Mouse (Mus musculus) adrenal gland, adult 2 months (tissue): ENCODE data around the gene Trim27. TPM values are rescaled to one million over a fixed set of nuclear protein-coding genes. Genes with fewer than 3 reads are reported as not detected.

Experiments
- DNase-seq: peaks from one replicate; pipeline ENCODE4 v3.0.0; 2021
- polyA plus RNA-seq: library from polyadenylated mRNA; depleted of rRNA; stranded (reverse); fragments of >200 nt; gene quantifications from 2 replicates; pipeline ENCODE4 v1.2.3, GENCODE M21; 2012
- total RNA-seq, 2 experiments: library from RNA; stranded (reverse); gene quantifications; 2 replicates each; pipeline ENCODE4 v1.2.3; 2021

Gene Trim27
- total and polyA plus RNA-seq, 3 experiments = 47.9 to 180 (median 52.0) TPM

- DNase-seq = peak; percentile 78
Observed at GRCm38 (mm10) chr13:21172241-21173027, 6.8 kb upstream of the Trim27 start.

DNA sequence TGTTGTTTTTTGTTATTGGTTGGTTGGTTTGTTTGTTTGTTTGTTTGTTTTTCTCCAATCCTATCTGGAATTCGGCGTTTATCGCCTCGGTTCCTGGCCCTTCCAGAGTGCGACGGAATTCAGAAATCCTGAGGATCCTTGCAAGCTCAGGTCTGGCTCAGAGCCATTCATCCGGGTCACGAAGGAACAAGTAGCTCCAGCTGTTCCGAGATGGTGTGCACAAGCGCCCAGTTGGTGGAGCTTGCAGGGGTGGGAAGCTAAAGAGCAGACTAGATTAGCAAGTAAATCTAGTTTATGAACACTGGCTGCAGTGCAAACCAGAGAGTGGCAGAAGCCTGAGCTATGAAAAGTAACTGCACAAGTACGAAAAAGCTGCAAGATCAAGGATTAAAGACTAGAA is 6.2 kb upstream of the Trim27 start:
- peak; percentile 89 for DNase-seq

GRCm38 (mm10) chr13:21176733-21177132 is 2.5 kb upstream of the Trim27 start:
- no peak for DNase-seq

- no peak for DNase-seq
Observed at GRCm38 (mm10) chr13:21177657-21178056, 1.6 kb upstream of the Trim27 start.

- DNase-seq = no peak
Observed at GRCm38 (mm10) chr13:21178364-21178763, 881 bp upstream of the Trim27 start.

- DNase-seq = peak; percentile 95
Observed at GRCm38 (mm10) chr13:21179724-21180550, 692 bp downstream of the Trim27 start.

DNA sequence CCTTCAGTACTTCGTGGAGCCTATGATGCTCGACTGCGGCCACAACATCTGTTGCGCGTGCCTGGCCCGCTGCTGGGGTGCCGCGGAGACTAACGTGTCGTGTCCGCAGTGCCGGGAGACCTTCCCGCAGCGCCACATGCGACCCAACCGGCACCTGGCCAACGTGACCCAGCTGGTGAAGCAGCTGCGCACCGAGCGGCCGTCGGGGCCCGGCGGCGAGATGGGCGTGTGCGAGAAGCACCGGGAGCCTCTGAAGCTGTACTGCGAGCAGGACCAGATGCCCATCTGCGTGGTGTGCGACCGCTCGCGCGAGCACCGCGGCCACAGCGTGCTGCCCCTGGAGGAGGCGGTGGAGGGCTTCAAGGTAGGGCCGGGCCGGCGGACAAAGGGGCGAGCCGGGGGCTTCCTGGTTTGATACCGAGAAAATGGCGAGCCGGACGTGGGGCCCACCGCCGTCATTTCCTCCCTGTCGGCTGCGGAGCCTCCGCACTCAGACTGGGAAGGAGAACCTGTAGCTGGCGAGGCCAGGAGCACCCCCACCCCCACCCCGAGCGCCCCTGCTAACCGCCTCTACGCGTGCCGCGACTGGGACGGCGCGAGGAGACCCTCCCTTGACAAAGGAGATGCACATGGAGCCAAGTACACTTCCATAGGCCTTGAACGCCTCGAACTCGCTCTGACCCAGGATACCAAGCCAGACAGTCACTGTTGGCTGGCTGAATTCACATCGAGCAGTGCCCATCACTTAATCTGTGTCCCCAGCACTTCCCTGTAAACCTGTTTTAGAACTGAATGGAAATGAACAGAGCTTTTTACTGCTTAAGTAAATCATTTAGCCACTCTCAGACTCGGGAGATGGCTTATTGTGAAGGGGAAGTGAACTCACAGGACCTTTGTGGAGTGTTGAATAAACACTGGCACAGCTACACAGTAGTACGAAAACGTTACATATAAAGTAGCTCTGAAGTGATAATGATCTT is 1.6 kb downstream of the Trim27 start:
- DNase-seq = peak; percentile 77

DNA sequence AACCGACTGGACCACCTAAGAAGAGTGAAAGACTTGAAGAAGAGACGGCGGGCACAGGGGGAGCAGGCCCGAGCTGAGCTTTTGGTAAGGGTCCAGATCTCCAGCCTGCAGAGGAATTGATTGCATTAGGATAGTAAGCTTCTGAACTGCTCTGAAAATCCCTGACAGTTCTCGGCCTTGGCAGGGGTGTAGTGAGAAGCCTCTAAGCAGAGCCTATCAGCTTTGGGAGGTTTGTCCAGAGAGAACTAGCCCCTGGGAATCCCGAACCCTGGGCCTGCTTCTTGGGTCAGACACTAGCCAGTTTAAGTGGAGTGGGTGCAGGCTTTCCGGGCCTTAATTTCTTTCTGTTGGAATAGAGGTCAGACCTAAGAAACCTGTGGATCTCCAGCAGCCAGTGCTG is 2.8 kb downstream of the Trim27 start:
- DNase-seq = no peak

- no peak for DNase-seq
Observed at GRCm38 (mm10) chr13:21183066-21183465, 3.8 kb downstream of the Trim27 start.

DNA sequence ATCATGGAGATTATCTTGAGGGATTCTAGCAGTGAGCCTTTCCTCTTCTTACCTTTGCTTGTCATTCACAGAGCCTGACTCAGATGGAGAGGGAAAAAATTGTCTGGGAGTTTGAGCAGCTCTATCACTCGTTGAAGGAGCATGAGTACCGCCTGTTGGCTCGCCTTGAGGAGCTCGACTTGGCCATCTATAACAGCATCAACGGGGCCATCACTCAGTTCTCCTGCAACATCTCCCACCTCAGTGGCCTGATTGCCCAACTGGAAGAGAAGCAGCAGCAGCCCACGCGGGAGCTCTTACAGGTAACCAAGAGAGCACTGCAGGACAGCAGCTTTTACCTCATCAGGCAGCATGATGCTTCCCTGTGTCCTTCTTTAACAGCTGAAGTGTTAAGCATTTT is 4.4 kb downstream of the Trim27 start:
- no peak for DNase-seq

DNA sequence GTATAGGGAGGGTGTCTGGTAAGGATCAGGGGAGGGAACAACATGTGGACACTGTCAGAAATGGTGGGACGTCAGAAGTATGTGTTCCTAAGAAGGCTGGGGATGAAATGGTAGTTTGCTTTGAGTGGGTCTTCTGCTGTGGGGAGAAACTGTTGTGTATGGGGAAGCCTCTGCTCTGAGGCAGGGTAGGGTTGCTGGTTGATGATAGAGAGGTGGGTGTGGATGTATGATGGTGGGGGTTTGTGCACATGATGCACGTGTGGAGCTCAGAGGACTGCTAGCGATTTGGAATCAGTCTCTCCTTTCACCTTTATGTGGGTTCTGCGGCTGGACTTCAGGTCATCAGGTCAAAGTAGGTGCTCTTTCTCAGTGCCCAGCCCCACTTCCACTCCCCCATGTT is 6.3 kb downstream of the Trim27 start:
- no peak for DNase-seq

DNA sequence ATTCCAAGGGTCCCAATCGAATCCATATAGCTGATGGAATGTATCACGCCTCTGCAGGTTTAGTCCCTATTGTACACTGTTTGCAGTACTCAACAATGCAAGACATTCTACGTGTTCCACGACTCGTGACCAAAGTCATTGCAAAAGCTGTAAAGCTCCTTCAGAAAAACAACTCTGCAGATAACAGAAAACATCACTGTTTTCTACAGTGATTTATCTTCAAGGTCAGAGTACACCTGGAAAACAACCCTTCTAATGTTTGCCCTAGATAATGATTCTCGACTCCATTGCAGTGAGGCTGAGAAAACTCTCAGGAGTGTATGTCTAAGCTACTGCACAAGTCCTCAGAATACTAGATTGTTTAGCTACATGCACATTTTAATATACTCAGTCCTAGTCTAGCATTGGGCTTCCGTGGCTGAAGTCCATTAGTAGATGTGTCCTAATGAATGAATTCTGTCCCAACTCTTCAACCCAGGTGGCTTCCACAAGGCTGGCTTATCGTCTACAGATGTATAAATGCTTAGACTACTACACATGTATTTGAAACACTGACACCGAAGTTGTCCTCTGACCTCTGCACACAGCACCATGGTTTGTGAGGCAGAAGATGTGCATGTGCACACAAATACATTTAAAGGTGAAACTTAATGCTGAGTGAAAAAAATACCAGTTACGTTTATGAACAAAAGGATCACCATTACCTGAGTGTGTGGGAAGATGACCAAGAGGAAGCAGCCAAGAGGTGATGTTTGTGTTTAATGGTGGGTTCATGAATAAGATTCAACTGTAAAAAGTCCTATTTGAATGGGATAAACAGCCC is 16.4 kb downstream of the Trim27 start:
- DNase-seq = no peak

GRCm38 (mm10) chr13:21197721-21198120 is 18.5 kb downstream of the Trim27 start:
- DNase-seq = no peak

DNA sequence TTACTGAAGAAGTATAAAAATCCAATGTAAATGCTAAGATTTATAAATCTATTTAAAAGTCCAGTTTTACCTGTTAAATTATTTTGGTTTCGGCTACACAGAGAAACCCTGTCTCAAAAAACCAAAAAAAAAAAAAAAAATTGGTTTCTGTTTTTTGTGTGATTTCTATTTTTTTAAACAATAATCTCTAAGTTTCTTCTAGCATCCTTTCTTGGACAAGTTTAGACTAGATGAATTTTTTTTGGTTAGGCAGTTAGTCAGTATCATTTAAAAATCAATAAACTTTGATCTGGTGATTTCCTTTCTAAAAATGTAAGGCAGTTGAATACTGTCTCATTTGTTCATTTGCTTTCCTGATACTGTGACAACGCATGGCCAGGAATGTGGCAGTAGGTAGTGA is 19.1 kb downstream of the Trim27 start:
- no peak for DNase-seq

DNA sequence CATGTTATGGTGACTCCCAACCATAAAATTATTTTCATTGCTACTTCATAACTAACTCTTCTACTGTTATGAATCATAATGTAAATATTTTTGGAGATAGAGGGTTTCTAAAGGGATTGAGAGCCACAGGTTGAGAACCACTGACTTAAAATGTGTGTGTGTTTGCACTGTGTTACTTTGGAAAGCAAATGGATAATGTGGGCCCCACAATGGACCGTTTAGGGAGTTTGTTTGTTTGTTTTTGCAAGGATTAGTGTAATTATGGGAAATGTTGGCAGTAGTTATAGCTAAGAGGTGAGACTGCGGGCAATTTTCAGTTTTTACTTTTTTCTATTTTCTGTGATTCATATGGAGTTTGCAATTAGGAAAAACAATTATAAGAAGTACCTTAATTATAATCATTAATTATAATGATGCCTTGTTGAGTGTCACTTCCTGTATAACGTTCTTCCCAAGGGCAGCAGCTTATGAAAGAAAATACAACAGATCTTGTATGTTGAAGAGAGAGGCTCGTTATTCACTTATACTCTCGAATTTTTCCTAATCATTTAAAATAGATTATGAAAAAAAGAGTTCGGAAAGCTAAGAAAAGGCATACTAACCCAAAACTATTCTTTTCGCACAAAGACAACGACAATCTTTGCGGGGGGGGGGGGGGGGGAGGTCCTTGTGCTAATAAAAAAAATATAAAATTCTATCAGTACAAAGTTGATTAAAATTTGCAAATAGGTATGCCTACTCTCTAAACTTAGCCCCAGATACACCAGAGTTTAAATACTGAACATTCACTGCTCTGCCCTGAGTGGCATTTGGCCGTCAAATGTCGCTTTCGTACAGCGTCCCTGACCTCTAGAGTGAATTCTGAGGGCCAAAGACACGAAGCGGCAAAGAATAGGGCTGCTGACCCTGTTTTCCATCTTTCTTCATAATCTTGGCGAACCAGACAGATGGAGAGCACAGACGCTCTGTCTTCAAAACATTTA is 20.1 kb downstream of the Trim27 start:
- no peak for DNase-seq

DNA sequence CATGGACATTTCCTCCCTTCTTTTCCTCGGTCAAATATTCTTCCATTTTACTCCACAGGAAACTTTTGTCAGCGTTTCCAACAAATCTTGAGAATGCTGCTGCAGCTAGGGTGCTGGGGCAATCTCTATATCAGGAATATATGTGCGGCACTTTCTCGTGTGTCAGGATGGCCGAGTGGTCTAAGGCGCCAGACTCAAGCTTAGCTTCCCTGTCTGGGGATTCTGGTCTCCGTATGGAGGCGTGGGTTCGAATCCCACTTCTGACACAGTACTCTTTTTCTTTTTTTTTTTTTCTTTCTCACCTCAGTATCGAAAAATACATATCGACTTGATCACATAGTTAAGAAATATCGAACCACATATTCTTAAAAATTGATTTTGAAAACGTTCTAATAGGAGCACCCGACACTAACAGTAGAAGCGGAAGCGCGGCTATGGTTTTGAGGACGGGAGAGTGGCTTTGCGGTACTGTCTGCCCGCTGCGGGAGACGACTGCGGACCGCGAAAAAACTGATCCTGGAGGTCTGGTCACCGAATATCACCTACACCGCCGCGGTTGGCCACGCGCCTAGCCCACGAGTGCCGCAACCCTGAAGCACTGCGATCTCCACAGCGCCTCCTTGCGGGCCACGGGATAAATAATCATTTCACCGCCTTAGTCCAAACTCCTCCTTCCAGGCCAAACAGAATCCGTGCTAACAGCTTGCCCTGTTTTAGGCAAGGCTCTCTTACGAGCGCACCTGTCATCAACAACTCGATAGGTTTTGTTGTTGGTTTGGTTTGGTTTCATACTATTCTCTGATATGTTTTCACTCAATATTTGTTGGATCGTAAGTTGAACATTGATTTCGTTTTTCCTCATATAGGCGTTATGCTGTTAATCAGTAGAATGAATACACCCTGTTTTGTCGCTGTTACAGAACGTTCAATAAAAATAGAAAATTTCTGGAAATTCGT is 21.1 kb downstream of the Trim27 start:
- DNase-seq = peak; percentile 95

DNA sequence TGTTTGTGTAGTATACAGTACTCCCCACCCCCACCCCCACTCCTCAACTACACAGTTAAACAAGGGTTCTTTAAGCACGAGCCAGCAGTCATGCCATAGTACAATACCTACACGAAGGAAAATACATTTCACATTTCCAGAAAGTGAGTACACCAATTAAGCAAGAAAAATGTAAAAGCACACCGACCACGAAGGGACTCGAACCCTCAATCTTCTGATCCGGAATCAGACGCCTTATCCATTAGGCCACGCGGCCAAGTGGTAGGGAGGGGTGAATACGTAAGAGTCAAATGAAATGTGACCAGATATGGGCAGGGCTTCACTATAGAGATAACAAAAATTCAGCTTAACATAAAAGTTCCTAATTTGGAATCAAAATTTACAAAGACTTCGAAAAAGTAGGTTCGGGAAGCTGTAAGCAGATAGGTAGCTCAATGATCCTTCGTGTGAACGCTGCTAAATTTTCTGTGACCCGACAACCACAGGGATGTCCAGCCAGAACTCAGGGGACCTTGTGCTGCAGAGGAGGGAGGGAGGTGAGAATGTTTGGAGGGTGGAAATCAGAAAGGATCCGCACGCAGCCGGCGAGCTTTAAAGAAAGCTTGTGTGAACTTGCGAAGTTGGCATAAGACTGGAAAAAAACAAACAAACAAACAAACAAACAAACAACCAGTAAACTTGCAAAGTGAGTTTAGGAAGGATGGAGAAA is 36.2 kb downstream of the Trim27 start:
- DNase-seq = peak; percentile 81

GRCm38 (mm10) chr13:21216781-21217180 is 37.5 kb downstream of the Trim27 start:
- DNase-seq = no peak
